Mouse (Mus musculus) liver, adult 2 months (tissue): ENCODE results near the gene Ppp1r13b. TPM values are rescaled to one million over a fixed set of nuclear protein-coding genes. Genes with fewer than 3 reads are reported as not detected.

Experiments
- DNase-seq: peaks from one replicate; pipeline ENCODE4 v3.0.0-alpha.2; 2011; ENCODE audit warnings: low read depth, low spot score; ENCODE audit errors: extremely low read depth
- H3K27ac ChIP-seq: fragments of 200-500 bp; replicated peaks from 2 replicates; pipeline ENCODE4 v1.5.1; 2012; ENCODE audit warnings: low read depth, mild to moderate bottlenecking, control low read depth, inconsistent platforms, low read length; ENCODE audit not compliant: insufficient read depth
- H3K27me3 ChIP-seq: fragments of 200-500 bp; 2 replicates; pipeline ENCODE4 v1.6.1; 2012; ENCODE audit warnings: mild to moderate bottlenecking, moderate library complexity, low read length, inconsistent platforms; ENCODE audit not compliant: control insufficient read depth, insufficient read depth
- H3K36me3 ChIP-seq: fragments of 200-500 bp; 2 replicates; pipeline ENCODE4 v1.6.1; 2012; ENCODE audit warnings: low read length, inconsistent platforms; ENCODE audit not compliant: control insufficient read depth, insufficient read depth
- H3K4me1 ChIP-seq: fragments of 200-500 bp; 2 replicates; pipeline ENCODE4 v1.6.1; 2011; ENCODE audit warnings: low read length; ENCODE audit not compliant: control insufficient read depth, insufficient read depth
- H3K4me3 ChIP-seq: fragments of 200-500 bp; 2 replicates; pipeline ENCODE4 v1.5.1; 2011; ENCODE audit warnings: low read depth, mild to moderate bottlenecking, control low read depth, low read length, moderate library complexity; ENCODE audit not compliant: insufficient read depth
- H3K79me2 ChIP-seq: fragments of 200-500 bp; 2 replicates; pipeline ENCODE4 v1.6.1; 2012; ENCODE audit warnings: inconsistent platforms, mild to moderate bottlenecking, low read length, moderate library complexity; ENCODE audit not compliant: control insufficient read depth, insufficient read depth
- H3K9ac ChIP-seq: fragments of 200-500 bp; 2 replicates; pipeline ENCODE4 v1.6.1; 2012; ENCODE audit warnings: low read depth, mild to moderate bottlenecking, control low read depth, inconsistent platforms, low read length
- CTCF ChIP-seq: fragments of 200-500 bp; IDR thresholded peaks from 2 replicates; pipeline ENCODE4 v1.5.1; 2011; ENCODE audit warnings: low read depth, low read length, control low read depth
- POLR2A ChIP-seq: fragments of 200-500 bp; IDR thresholded peaks from 2 replicates; pipeline ENCODE4 v1.6.1; 2011; ENCODE audit warnings: low read length, control low read depth; ENCODE audit not compliant: insufficient read depth; ENCODE audit errors: extremely low read depth
- WGBS: fragments of 180-500 bp; shearing (Covaris S2); methylation state at CpG from one replicate; pipeline ENCODE4 v1.1.7; 2018; 5-methylcytosine and 5-hydroxymethylcytosine counted together
- polyA plus RNA-seq: library from polyadenylated mRNA; depleted of rRNA; stranded (reverse); fragments of >200 nt; gene quantifications from 2 replicates; pipeline ENCODE4 v1.2.3, GENCODE M21; 2012
- total RNA-seq: library from RNA; depleted of rRNA; stranded (reverse); fragments of >200 nt; gene quantifications from 2 replicates; pipeline ENCODE4 v1.2.3, GENCODE M21; 2014

Ppp1r13b gene
- total and polyA plus RNA-seq, 2 experiments, result 2.9 to 5.4 TPM

GRCm38 (mm10) chr12:111853011-111853436 is 54.9 kb downstream of the Ppp1r13b start:
- Histone ChIP-seq H3K79me2 (peaks cover 4% of the 10 kb centered on the region), H3K4me1 (peaks cover 2% of the 10 kb centered on the region; the same call in 1 of the 2 replicates), H3K27ac (no peak overlapping the region), H3K27me3 (no peaks in the 10 kb centered on the region), H3K9ac (no peak overlapping the region), H3K36me3 (peaks cover 7% of the 10 kb centered on the region), H3K4me3 (no peak overlapping the region)
- 12% methylated on average over 10 of the region's 10 CpGs for WGBS
- no peak for TF ChIP-seq POLR2A
- TF ChIP-seq CTCF, result no peak
- peak; percentile 63 for DNase-seq

GRCm38 (mm10) chr12:111851745-111852144 is 56.2 kb downstream of the Ppp1r13b start:
- 90% methylated on average over 5 of the region's 5 CpGs for WGBS
- TF ChIP-seq CTCF (no peak), POLR2A (no peak)
- Histone ChIP-seq H3K79me2 (peaks cover 4% of the 10 kb centered on the region), H3K27ac (no peak overlapping the region), H3K4me1 (peaks cover 2% of the 10 kb centered on the region; the same call in 1 of the 2 replicates), H3K27me3 (no peaks in the 10 kb centered on the region), H3K36me3 (peaks cover 4% of the 10 kb centered on the region), H3K9ac (no peak overlapping the region), H3K4me3 (no peak overlapping the region)
- DNase-seq, result no peak

GRCm38 (mm10) chr12:111851235-111851634 is 56.7 kb downstream of the Ppp1r13b start:
- WGBS, result 81% methylated on average over 2 of the region's 2 CpGs
- H3K4me3 ChIP-seq, result no peak overlapping the region
- H3K79me2 ChIP-seq, result peaks cover 4% of the 10 kb centered on the region
- H3K27ac ChIP-seq, result no peak overlapping the region
- H3K27me3 ChIP-seq, result no peaks in the 10 kb centered on the region
- H3K36me3 ChIP-seq, result peaks cover 1% of the 10 kb centered on the region; the same call in 1 of the 2 replicates
- TF ChIP-seq POLR2A, result no peak
- no peak for TF ChIP-seq CTCF
- no peak for DNase-seq
- no peak overlapping the region for H3K9ac ChIP-seq
- H3K4me1 ChIP-seq, result peaks cover 2% of the 10 kb centered on the region; the same call in 1 of the 2 replicates

GRCm38 (mm10) chr12:111848300-111848798 is 59.6 kb downstream of the Ppp1r13b start:
- H3K27me3 ChIP-seq, result no peaks in the 10 kb centered on the region
- 88% methylated on average over 9 of the region's 9 CpGs for WGBS
- TF ChIP-seq CTCF (no peak), POLR2A (no peak)
- H3K4me3 ChIP-seq, result no peak overlapping the region
- no peak overlapping the region for H3K9ac ChIP-seq
- peaks cover 4% of the 10 kb centered on the region for H3K79me2 ChIP-seq
- no peak overlapping the region for H3K27ac ChIP-seq
- H3K36me3 ChIP-seq, result peaks cover under 1% of the 10 kb centered on the region; the same call in 1 of the 2 replicates
- no peak for DNase-seq
- peaks cover 2% of the 10 kb centered on the region; the same call in 1 of the 2 replicates for H3K4me1 ChIP-seq

- WGBS, result 80% methylated on average over 10 of the region's 10 CpGs
- TF ChIP-seq CTCF (no peak), POLR2A (no peak)
- DNase-seq, result no peak
- Histone ChIP-seq H3K4me3 (no peak overlapping the region), H3K9ac (no peak overlapping the region), H3K27me3 (no peaks in the 10 kb centered on the region), H3K27ac (no peak overlapping the region), H3K36me3 (peaks cover 4% of the 10 kb centered on the region), H3K4me1 (no peaks in the 10 kb centered on the region; the same call in 1 of the 2 replicates), H3K79me2 (peaks cover 2% of the 10 kb centered on the region)
Measured at GRCm38 (mm10) chr12:111846815-111847214, 61.1 kb downstream of the Ppp1r13b start.

GRCm38 (mm10) chr12:111845953-111846352 is 62.0 kb downstream of the Ppp1r13b start:
- Histone ChIP-seq H3K4me3 (no peak overlapping the region), H3K27ac (no peak overlapping the region), H3K9ac (no peak overlapping the region), H3K4me1 (no peaks in the 10 kb centered on the region; the same call in 1 of the 2 replicates), H3K79me2 (no peaks in the 10 kb centered on the region; the same call in 1 of the 2 replicates), H3K27me3 (no peaks in the 10 kb centered on the region), H3K36me3 (peaks cover 4% of the 10 kb centered on the region)
- no peak for DNase-seq
- WGBS, result 95% methylated on average over 4 of the region's 4 CpGs
- no peak for TF ChIP-seq POLR2A
- no peak for TF ChIP-seq CTCF
